Mouse (Mus musculus): ENCODE data around the gene Anxa6. TPM values are rescaled to one million over a fixed set of nuclear protein-coding genes. Genes with fewer than 3 reads are reported as not detected.

Anxa6 gene
- total RNA-seq, 2 experiments from 2014 or later: 15.1 to 16.3 TPM

DNA sequence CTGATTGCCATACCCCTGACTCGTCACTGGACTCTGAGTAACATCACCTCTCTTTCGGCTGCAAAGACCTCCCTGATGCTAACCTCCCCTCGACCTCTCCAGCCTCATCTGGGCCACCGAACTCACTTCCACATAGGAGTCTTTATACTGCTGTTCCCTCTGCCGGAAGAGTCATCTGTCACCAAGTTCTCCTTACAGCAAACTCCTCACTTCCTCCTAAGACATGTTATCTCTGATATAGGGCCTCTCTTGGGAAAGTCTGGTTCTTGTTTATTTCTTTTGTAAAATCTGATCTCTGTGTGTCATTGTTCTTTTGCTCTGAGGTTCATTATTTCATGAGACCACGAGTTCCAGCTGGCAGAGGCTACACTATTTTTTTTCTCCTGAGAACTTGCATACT, 25.0 kb downstream of the Anxa6 start:
- ATAC-seq (replicated peaks; ENCODE audit: low FRiP score, poor library complexity, severe bottlenecking): no peak

- ATAC-seq (replicated peaks; ENCODE audit: low FRiP score, poor library complexity, severe bottlenecking): no peak
Observed at GRCm38 (mm10) chr11:55005684-55006083, 27.6 kb downstream of the Anxa6 start.

DNA sequence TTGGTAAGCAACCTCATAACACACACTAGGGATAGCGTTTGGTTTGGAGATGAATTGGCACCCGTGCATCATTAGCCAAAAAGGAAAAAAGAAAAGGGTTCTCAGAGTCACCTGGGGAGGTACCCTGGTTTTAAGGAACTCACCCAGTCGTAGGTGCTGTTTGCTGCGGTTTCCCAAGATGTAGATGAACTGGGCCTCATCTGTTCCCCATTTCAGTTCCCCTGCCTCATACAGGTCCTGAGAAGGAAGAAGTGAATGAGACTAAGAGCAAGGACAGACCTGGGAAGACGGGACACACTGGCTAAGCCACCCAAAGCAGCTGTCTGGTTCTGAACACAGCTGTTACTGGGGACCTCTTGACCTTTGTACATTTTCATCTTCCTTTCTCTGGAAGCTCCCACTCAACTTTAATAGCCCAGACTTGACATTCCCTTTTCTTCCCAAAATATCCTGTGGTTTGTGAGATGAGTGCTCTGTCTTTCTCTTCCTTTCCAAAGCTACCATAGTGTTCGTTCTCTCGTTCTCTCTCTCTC, 28.2 kb downstream of the Anxa6 start:
- no peak for ATAC-seq (replicated peaks; ENCODE audit: low FRiP score, poor library complexity, severe bottlenecking)

DNA sequence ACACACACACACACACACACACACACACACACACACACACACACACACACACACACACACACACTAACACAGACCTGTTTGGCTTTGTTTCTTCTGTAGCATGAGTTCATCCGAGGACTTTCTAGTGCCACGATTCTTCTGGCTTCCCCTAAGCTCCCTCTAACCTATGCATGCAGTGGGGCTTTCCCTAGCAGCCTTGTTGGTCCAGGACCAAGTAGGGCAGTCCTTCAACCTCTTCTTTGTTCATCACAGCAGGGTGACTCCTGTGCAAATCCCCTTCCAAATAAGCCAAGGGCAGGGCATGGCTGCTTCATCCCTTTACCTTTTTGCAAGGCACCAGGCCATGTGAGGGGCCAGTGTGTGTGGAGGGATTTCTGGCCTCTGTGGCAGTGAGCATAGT, 34.5 kb downstream of the Anxa6 start:
- ATAC-seq (replicated peaks; ENCODE audit: low FRiP score, poor library complexity, severe bottlenecking): no peak

- no peak for ATAC-seq (replicated peaks; ENCODE audit: low FRiP score, poor library complexity, severe bottlenecking)
Observed at GRCm38 (mm10) chr11:54998284-54998683, 35.0 kb downstream of the Anxa6 start.

- no peak for ATAC-seq (replicated peaks; ENCODE audit: low FRiP score, poor library complexity, severe bottlenecking)
Observed at GRCm38 (mm10) chr11:54996176-54996575, 37.1 kb downstream of the Anxa6 start.

- ATAC-seq (replicated peaks; ENCODE audit: low FRiP score, poor library complexity, severe bottlenecking): no peak
Observed at GRCm38 (mm10) chr11:54989920-54990319, 43.3 kb downstream of the Anxa6 start.

GRCm38 (mm10) chr11:54988754-54989349, 44.4 kb downstream of the Anxa6 start:
- no peak for ATAC-seq (replicated peaks; ENCODE audit: low FRiP score, poor library complexity, severe bottlenecking)

DNA sequence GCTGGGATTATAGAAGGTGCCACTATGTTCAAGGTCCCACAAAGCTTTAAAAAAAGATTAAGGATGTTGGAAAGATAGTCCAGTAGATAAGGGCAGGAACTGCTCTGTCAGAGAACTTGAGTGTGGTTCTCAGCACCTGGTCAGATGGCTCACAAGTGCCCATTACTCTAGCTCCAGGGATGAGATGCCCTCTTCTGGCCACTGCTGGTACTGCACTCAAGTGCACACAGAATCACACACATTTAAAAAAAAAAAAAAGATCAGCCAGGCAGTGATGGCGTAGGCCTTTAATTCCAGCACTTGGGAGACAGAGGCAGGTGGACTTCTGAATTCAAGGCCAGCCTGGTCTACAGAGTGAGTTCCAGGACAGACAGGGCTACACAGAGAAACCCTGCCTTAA, 45.3 kb downstream of the Anxa6 start:
- ATAC-seq (replicated peaks; ENCODE audit: low FRiP score, poor library complexity, severe bottlenecking): peak; percentile 59; the same call in 1 of the 2 replicates

GRCm38 (mm10) chr11:54985086-54985485, 48.2 kb downstream of the Anxa6 start:
- ATAC-seq (replicated peaks; ENCODE audit: low FRiP score, poor library complexity, severe bottlenecking): no peak

GRCm38 (mm10) chr11:54984581-54984980, 48.7 kb downstream of the Anxa6 start:
- ATAC-seq (replicated peaks; ENCODE audit: low FRiP score, poor library complexity, severe bottlenecking): no peak

- 0 out of 2 replicates have a peak, but pooled peaks have one; percentile 43 for ATAC-seq (replicated peaks; ENCODE audit: low FRiP score, poor library complexity, severe bottlenecking)
Observed at GRCm38 (mm10) chr11:54984085-54984484, 49.2 kb downstream of the Anxa6 start.

DNA sequence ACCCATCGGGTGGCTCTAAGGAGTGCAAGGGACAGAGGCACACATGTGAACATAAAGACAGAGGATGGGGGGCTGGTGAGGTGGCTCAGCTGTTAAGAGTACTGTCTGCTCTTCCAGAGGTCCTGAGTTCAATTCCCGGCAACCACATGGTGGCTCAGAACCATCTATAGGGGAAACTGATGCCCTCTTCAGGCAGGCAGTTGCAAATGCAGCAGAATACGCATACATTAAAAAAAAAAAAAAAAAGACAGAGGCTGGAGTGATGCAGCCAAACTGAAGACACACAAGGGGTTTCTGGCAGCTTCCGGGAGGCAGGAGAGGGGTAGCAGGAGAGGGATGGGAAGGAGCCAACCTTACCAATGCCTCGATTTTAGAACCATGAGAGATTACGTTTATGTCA, 50.7 kb downstream of the Anxa6 start:
- no peak for ATAC-seq (replicated peaks; ENCODE audit: low FRiP score, poor library complexity, severe bottlenecking)

DNA sequence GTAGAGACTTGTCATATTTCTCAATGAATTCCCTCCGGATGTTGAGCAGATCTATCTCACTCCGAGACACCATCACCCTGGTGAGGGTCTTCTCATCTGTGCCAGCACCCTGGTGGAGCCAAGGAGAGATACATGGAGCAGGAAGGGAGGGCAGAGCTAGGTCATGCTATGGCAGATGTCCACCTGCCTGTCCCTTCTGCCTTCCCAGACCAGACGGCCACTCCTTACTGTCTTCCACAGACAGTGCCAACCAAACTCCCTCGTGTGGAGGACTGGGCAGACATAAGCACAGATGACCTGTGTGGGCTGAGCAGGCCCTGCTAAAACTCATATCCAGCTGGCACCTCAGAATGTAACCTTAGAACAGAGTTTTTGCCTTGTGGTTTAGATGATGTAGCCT, 51.6 kb downstream of the Anxa6 start:
- ATAC-seq (replicated peaks; ENCODE audit: low FRiP score, poor library complexity, severe bottlenecking): no peak

- no peak for ATAC-seq (replicated peaks; ENCODE audit: low FRiP score, poor library complexity, severe bottlenecking)
Observed at GRCm38 (mm10) chr11:54977385-54977937, 55.8 kb downstream of the Anxa6 start.

- ATAC-seq (replicated peaks; ENCODE audit: low FRiP score, poor library complexity, severe bottlenecking): no peak
Observed at GRCm38 (mm10) chr11:54976351-54976750, 56.9 kb downstream of the Anxa6 start.

- no peak for ATAC-seq (replicated peaks; ENCODE audit: low FRiP score, poor library complexity, severe bottlenecking)
Observed at GRCm38 (mm10) chr11:54975756-54976155, 57.5 kb downstream of the Anxa6 start.

DNA sequence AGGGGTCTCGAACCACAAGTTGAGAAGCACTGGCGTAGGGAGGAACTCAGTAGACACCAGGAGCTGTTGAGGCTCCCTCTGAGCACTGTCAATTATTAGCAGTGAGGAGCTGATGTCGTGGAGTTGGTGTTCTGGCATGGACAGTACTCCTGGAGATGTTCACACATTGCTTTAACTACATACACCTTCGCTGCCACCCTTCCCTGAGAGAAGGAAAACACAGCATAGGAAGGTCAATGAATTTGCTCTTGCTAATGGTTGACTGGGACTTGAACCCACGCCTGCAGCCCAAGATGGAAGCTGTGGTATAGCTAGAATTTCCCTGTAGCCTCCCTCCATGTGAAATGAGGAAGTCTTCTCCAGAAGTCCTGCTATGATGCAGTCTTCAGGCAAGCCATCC, 57.9 kb downstream of the Anxa6 start:
- no peak for ATAC-seq (replicated peaks; ENCODE audit: low FRiP score, poor library complexity, severe bottlenecking)

DNA sequence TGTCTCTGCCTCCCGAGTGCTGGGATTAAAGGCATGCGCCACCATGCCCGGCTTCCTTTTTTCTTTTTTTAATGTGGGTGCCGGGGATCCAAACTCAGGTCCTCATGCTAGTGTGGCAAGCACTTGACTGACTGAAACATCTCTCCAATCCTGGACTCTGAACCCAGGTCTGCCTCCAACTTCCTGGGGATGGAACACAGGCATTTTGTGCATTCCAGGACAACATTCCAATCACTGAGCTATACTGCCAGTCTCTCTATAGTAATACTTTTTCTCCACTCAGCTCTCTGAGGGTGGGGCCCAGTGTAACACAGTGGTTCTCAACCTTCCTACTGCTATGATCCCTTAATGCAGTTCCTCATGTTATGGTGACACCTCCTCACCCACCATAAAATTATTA, 58.6 kb downstream of the Anxa6 start:
- no peak for ATAC-seq (replicated peaks; ENCODE audit: low FRiP score, poor library complexity, severe bottlenecking)

- ATAC-seq (replicated peaks; ENCODE audit: low FRiP score, poor library complexity, severe bottlenecking): no peak
Observed at GRCm38 (mm10) chr11:54973481-54974212, 59.6 kb downstream of the Anxa6 start.

- ATAC-seq (replicated peaks; ENCODE audit: low FRiP score, poor library complexity, severe bottlenecking): no peak
Observed at GRCm38 (mm10) chr11:54972789-54973188, 60.5 kb downstream of the Anxa6 start.

All from erythroid progenitor cell, adult 5-6 weeks (primary cell).